Mouse (Mus musculus) thymus, postnatal 4 days (tissue): ENCODE results near the gene Atg9a.
A peak's percentile ranks its signal among the peaks of the same experiment; 100 is the strongest.

ENCODE experiments used
- DNase-seq: peaks from one replicate; pipeline ENCODE4 v3.0.0; 2021

The Atg9a gene

GRCm38 (mm10) chr1:75160256-75160617 is 31.8 kb downstream of the Atg9a start:
- DNase-seq = no peak

GRCm38 (mm10) chr1:75159540-75160255 is 32.3 kb downstream of the Atg9a start:
- no peak for DNase-seq

GRCm38 (mm10) chr1:75158990-75159389 is 33.0 kb downstream of the Atg9a start:
- DNase-seq = no peak

- DNase-seq = no peak
These were observed 36.2 kb downstream of the Atg9a start for GRCm38 (mm10) chr1:75155837-75156236.

- DNase-seq = no peak
These were observed 43.3 kb downstream of the Atg9a start for GRCm38 (mm10) chr1:75148727-75149126.

- DNase-seq = no peak
These were observed 44.4 kb downstream of the Atg9a start for GRCm38 (mm10) chr1:75147411-75148135.

- no peak for DNase-seq
These were observed 46.4 kb downstream of the Atg9a start for GRCm38 (mm10) chr1:75145589-75145988.

GRCm38 (mm10) chr1:75142301-75143261 is 49.4 kb downstream of the Atg9a start, which contains the start of the genes Cnppd1 and Retreg2:
Cnppd1 (minus strand) TSS chr1:75142711.
Retreg2 (plus strand) TSS chr1:75142778.
- peak; percentile 98 for DNase-seq

- peak; percentile 81 for DNase-seq
These were observed 50.4 kb downstream of the Atg9a start for GRCm38 (mm10) chr1:75141486-75142190.

- DNase-seq = no peak
These were observed 51.3 kb downstream of the Atg9a start for GRCm38 (mm10) chr1:75140601-75141190.

GRCm38 (mm10) chr1:75138448-75138847 is 53.5 kb downstream of the Atg9a start:
- no peak for DNase-seq

GRCm38 (mm10) chr1:75136730-75137129 is 55.3 kb downstream of the Atg9a start:
- DNase-seq = no peak

- no peak for DNase-seq
These were observed 55.7 kb downstream of the Atg9a start for GRCm38 (mm10) chr1:75136293-75136692.

GRCm38 (mm10) chr1:75133421-75134207 is 58.4 kb downstream of the Atg9a start, which contains the start of gene Slc23a3:
Slc23a3 (minus strand) TSS chr1:75133890.
- no peak for DNase-seq
